Mouse (Mus musculus) cortical plate, adult 2 months (tissue): ENCODE measurements around the gene Il4ra.

Experiments
- CTCF ChIP-seq: fragments of 200-500 bp; IDR thresholded peaks from 2 replicates; pipeline ENCODE4 v1.5.1; 2011; ENCODE audit warnings: mild to moderate bottlenecking, control low read depth, low read length; ENCODE audit not compliant: insufficient read depth; ENCODE audit errors: extremely low read depth
- POLR2A ChIP-seq: fragments of 200-500 bp; IDR thresholded peaks from 2 replicates; pipeline ENCODE4 v1.6.1; 2011; ENCODE audit warnings: mild to moderate bottlenecking, low read length, control low read depth; ENCODE audit not compliant: insufficient read depth; ENCODE audit errors: extremely low read depth

DNA sequence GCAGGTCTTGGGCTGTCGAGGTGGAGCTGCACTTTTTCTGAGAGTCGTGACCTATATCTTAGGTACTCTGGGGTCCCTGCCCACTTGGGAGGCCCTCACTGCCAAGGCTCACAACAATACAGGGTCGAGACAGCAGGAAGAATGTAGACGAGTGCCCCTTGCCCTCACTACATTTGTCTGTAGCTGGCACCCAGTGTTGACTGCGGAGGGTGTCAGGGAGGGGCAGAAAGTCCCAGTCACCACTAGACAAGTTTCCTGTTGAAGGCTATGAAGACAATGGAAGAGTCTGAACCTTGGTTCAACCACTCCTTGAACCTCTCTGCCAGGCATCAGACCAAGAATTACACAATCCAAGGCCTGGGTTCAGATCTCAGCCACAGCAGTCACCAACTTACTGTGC, 7.1 kb downstream of the Il4ra start:
- TF ChIP-seq POLR2A, result no peak
- no peak for TF ChIP-seq CTCF
